Mouse (Mus musculus) hindbrain, embryonic 10.5 days (tissue): Measurements from ENCODE around the gene F13a1. TPM values are rescaled to one million over a fixed set of nuclear protein-coding genes. Genes with fewer than 3 reads are reported as not detected.

Experiments used
- DNase-seq: peaks from one replicate; pipeline ENCODE4 v3.0.0-alpha.2; 2017; ENCODE audit warnings: low spot score
- H3K27ac ChIP-seq: fragments of 300-500 bp; sonication (generic); 2 replicates; pipeline ENCODE4 v1.5.1; 2016; ENCODE audit warnings: mild to moderate bottlenecking, moderate library complexity
- H3K27me3 ChIP-seq: fragments of 300-500 bp; sonication (generic); 2 replicates; pipeline ENCODE4 v1.6.1; 2016; ENCODE audit warnings: mild to moderate bottlenecking; ENCODE audit not compliant: poor library complexity, insufficient read depth, severe bottlenecking
- H3K36me3 ChIP-seq: fragments of 300-500 bp; sonication (generic); 2 replicates; pipeline ENCODE4 v1.6.1; 2016; ENCODE audit warnings: mild to moderate bottlenecking, moderate library complexity
- H3K4me1 ChIP-seq: fragments of 300-500 bp; sonication (generic); replicated peaks from 2 replicates; pipeline ENCODE4 v1.6.1; 2016; ENCODE audit warnings: mild to moderate bottlenecking
- H3K4me3 ChIP-seq: fragments of 300-500 bp; sonication (generic); 2 replicates; pipeline ENCODE4 v1.5.1; 2016; ENCODE audit warnings: mild to moderate bottlenecking, moderate library complexity
- H3K9me3 ChIP-seq: fragments of 300-500 bp; sonication (generic); 2 replicates; pipeline ENCODE4 v1.6.1; 2016; ENCODE audit warnings: mild to moderate bottlenecking, moderate library complexity
- WGBS: fragments of 180-500 bp; shearing (Covaris S2); methylation state at CpG from one replicate; pipeline ENCODE4 v1.1.7; 2016; 5-methylcytosine and 5-hydroxymethylcytosine counted together
- polyA plus RNA-seq: library from polyadenylated mRNA; unstranded; fragments of >200 nt; fragmentation: Nextera tagmentation; extraction: Ambion mirVana; gene quantifications from 2 replicates; pipeline ENCODE4 v1.2.1, GENCODE M21; 2016

Gene F13a1
- 6.7 and 10.9 TPM in 2 replicates for polyA plus RNA-seq

DNA sequence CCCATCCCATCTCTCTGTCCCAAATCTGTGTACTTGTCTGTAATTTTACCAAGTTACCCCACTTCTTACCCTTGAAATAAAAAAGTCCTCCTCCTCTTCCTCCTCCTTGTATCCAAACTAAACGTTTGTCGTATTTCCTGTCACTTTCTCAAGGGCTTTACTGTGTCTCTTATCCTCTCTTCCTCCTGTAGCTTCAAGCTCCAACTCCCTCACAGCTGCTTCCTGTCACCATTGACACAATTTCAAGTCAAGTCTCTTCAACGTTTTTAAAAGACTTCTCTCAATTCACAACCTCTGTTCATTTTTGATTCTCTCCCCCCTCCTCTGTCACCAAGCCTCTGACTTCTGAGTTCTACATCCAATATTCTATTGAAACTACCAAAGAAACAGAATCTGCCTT, at the start of gene F13a1:
TSS of gene F13a1 (minus strand) at position 119 of the 400 bp plus-strand sequence.
- H3K4me1 ChIP-seq, result no peaks in the 10 kb centered on the region
- no peaks in the 10 kb centered on the region for H3K27me3 ChIP-seq
- H3K4me3 ChIP-seq, result no peak within 1 kb of the TSS
- no peak within 1 kb of the TSS for H3K27ac ChIP-seq
- 73% methylated on average over 3 of the region's 3 CpGs for WGBS
- H3K36me3 ChIP-seq, result no peaks in the 10 kb centered on the region
- no peak for DNase-seq
- H3K9me3 ChIP-seq, result no peaks in the 10 kb centered on the region

DNA sequence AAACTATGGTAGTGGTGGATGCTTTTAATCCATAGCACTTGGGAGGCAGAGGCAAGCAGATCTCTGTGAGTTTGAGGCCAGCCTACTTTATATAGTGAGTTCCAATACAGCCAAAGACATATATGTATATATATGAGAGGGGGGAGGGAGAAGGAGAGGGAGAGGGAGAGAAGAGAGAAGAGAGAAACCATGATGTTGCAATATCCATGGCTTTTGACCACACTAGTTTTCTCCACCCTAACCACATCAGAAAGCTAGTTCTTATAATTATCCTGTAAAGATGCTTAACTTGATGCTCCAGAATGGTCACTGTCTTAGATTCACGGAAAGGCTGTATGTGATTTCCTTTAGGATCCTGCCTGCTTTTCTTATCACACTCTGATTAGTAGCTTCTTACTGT, 41.6 kb upstream of the F13a1 start:
- H3K4me1 ChIP-seq, result no peaks in the 10 kb centered on the region
- 89% methylated on average over 1 of the region's 1 CpGs for WGBS
- no peak overlapping the region for H3K27ac ChIP-seq
- H3K27me3 ChIP-seq, result no peaks in the 10 kb centered on the region
- no peaks in the 10 kb centered on the region for H3K9me3 ChIP-seq
- no peak for DNase-seq
- H3K36me3 ChIP-seq, result no peaks in the 10 kb centered on the region
- H3K4me3 ChIP-seq, result no peak overlapping the region

DNA sequence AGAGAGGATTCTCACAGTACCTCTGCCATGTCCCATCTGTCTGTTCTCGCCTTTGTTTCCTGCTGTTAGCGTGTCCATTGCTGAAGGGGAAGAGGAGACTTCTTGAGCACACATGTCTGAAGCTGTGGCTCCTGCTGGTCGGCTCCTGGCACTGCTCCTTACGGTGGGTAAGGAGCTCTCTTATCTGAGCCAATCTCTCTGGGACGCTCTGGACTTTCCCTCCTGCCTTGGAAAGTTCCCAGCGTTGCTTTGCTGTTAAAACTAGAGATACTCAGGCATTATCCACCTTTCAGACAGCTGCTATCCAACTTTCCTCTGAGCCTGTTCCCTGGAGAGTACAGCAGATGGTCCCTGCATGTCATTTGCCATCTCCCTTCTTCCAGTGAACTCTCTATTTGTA, 39.1 kb upstream of the F13a1 start:
- Histone ChIP-seq H3K4me3 (no peak overlapping the region), H3K4me1 (no peaks in the 10 kb centered on the region), H3K27me3 (no peaks in the 10 kb centered on the region), H3K9me3 (no peaks in the 10 kb centered on the region), H3K36me3 (no peaks in the 10 kb centered on the region), H3K27ac (no peak overlapping the region; the same call in 1 of the 2 replicates)
- WGBS, result 69% methylated on average over 6 of the region's 6 CpGs
- DNase-seq, result no peak

DNA sequence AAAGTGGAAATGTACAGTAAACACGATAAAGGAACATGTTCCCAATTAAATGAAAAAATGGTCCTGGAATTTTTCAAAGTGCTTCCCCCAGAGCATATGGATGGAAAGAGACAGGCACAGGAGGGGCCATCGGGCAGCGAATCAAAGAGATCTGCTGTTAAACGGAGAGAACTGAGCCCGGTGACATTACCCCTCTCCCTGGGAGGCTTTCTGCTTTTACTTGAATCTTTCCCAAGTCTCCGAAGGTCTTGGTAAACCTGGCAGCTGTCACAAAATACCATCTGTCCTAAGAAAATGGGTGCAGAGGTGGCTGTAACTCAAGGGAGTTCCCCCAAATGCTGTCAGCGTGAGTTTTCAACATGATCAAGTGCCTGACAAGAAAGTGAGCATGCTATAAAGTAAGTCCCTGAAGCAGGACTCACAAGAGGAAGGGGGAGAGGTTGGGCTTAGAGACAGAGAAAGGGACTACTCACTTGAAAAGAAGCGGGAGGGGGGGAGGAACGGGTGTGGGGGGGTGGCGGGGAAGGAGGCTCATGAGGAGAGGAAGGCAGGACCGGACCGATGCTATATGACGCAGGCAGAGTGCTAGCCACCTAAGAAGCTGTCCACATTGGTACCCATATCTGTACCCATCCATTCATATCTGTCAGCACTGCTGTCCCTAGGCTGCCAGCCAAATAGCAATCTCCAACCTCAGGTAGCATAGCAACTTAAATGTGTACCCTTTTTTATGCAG, 31.6 kb upstream of the F13a1 start:
- no peak overlapping the region for H3K4me3 ChIP-seq
- DNase-seq, result no peak
- no peaks in the 10 kb centered on the region for H3K27me3 ChIP-seq
- no peaks in the 10 kb centered on the region for H3K36me3 ChIP-seq
- no peak overlapping the region for H3K27ac ChIP-seq
- no peaks in the 10 kb centered on the region for H3K4me1 ChIP-seq
- no peaks in the 10 kb centered on the region for H3K9me3 ChIP-seq
- 56% methylated on average over 13 of the region's 13 CpGs for WGBS

DNA sequence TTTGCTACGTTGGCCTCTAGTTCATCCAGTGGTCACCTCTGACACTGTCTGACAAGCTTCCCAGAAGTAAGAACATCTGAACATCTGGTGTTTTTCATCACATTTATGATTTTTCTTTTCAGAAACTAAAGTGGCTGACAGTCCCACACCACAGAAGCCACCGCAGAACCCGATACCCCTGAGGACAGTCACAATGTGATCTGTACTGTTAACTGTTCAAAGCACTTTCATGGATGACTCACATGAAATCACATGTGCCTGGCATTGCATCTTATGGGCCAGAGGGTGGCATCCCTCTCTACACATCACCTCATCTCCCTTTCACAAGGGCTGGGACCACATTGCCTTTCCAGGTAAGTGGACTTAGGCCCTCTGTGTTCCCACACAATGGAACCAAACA, 21.3 kb upstream of the F13a1 start:
- H3K27me3 ChIP-seq, result no peaks in the 10 kb centered on the region
- no peak for DNase-seq
- H3K9me3 ChIP-seq, result no peaks in the 10 kb centered on the region
- no peak overlapping the region for H3K27ac ChIP-seq
- 84% methylated on average over 3 of the region's 3 CpGs for WGBS
- H3K4me1 ChIP-seq, result no peaks in the 10 kb centered on the region
- H3K4me3 ChIP-seq, result no peak overlapping the region
- H3K36me3 ChIP-seq, result no peaks in the 10 kb centered on the region

DNA sequence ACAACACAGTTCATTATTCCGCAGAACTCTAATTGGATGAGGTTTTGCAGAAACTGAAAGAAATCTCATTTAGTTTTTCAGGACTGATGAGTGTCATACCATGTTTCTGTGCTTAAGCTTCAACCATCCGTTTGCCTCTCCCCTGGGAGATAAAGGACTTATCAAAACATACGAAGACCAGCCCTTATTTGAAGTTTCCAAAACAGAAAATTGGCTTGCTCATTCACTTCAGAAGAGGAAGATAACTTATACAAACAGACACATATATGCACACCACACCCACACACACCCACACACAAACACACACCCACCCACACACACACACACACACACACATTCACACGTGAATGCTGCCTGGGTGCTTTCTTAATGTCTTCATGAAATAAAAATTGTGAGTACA, 20.8 kb upstream of the F13a1 start:
- no peaks in the 10 kb centered on the region for H3K9me3 ChIP-seq
- H3K27me3 ChIP-seq, result no peaks in the 10 kb centered on the region
- no peak overlapping the region for H3K4me3 ChIP-seq
- H3K27ac ChIP-seq, result no peak overlapping the region
- H3K36me3 ChIP-seq, result no peaks in the 10 kb centered on the region
- no peaks in the 10 kb centered on the region for H3K4me1 ChIP-seq
- WGBS, result 76% methylated on average over 4 of the region's 4 CpGs
- DNase-seq, result no peak

DNA sequence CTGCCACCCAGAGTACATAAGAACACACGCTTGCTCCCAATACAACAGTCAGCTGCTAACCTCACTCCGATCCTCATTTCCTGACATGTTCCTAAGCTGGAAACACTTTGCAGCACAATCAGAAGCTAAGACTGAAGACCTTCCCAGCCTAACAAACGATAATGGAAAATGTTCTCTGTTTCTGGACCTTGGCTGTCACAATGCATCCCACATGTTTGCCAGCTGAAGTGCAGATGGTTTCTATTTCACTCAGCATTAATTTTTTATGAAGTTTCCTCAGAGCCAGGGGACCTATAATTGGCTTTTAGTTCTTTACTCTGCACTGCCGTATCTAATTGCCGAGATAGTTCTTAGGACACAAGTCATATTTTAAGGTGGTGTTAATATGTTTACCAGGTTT, 10.8 kb upstream of the F13a1 start:
- Histone ChIP-seq H3K4me3 (no peak overlapping the region), H3K27ac (no peak overlapping the region), H3K9me3 (no peaks in the 10 kb centered on the region), H3K4me1 (no peaks in the 10 kb centered on the region), H3K36me3 (no peaks in the 10 kb centered on the region), H3K27me3 (no peaks in the 10 kb centered on the region)
- 72% methylated on average over 5 of the region's 5 CpGs for WGBS
- no peak for DNase-seq

DNA sequence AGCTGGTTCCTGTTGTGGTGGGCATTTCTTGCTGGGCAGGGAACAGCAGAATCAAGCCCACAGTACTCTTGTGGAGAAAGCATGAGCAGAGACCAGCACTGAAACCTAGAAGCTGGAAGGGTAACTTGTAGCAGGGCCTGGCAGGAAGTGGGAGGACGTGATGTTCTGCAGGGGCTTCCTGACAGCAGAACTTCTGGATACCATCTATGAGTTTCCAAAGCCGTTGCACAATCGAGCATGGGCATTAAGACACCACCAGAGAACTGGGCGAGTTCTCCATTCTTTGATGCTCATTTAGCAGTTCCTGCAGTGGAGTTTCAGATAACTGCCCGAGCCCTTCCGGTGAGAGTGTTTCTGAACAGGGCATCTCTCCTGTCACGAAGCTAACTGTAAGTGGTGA, 6.6 kb upstream of the F13a1 start:
- Histone ChIP-seq H3K4me1 (no peaks in the 10 kb centered on the region), H3K9me3 (no peaks in the 10 kb centered on the region), H3K4me3 (no peak overlapping the region), H3K36me3 (no peaks in the 10 kb centered on the region), H3K27me3 (no peaks in the 10 kb centered on the region), H3K27ac (no peak overlapping the region)
- whole genome bisulfite sequencing, result 94% methylated on average over 7 of the region's 7 CpGs
- DNase-seq, result no peak

DNA sequence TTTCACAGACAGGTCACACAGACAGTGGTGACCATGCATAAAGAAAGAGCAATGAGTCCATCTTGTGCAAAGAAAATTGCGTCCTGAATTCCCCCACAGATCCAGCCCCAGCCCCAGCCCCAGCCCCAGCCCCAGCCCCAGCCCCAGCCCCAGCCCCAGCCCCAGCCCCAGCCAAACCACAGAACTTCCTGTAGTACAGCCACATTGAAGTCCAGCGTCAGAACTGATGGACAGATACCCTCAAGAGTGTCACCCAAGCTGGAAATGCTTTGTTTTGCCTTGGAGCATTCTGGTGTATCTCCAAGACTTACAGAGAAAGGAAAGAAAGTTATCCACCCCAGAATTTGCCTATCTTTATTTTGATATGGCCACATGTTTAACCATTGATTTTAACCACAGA, 413 bp downstream of the F13a1 start:
- no peaks in the 10 kb centered on the region for H3K36me3 ChIP-seq
- H3K9me3 ChIP-seq, result no peaks in the 10 kb centered on the region
- no peak overlapping the region for H3K27ac ChIP-seq
- H3K4me1 ChIP-seq, result no peaks in the 10 kb centered on the region
- WGBS, result 78% methylated on average over 2 of the region's 2 CpGs
- H3K4me3 ChIP-seq, result no peak overlapping the region
- no peaks in the 10 kb centered on the region for H3K27me3 ChIP-seq
- no peak for DNase-seq

DNA sequence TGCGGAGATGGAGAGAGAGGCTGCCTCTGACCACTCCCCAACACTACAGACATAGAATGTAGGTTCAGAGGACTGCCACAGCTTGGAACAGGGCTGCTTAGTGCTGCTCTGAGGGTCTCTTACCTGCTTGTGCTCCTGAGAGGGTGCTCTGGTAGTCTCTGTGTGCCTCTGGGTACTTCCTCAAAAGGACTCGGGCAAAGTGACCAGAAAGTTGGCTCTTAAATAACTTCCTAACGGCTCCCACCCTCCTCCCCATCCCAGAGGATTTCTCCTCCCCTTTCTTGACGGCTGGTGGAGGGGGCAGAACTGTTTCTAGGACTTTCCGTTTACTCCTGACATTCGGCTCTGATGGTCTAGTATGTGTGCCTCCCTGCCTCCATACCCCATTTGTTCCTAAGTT, 1.0 kb downstream of the F13a1 start:
- no peak for DNase-seq
- 83% methylated on average over 6 of the region's 6 CpGs for WGBS
- Histone ChIP-seq H3K4me3 (no peak overlapping the region), H3K9me3 (no peaks in the 10 kb centered on the region), H3K27ac (no peak overlapping the region), H3K36me3 (no peaks in the 10 kb centered on the region), H3K4me1 (no peaks in the 10 kb centered on the region), H3K27me3 (no peaks in the 10 kb centered on the region)

DNA sequence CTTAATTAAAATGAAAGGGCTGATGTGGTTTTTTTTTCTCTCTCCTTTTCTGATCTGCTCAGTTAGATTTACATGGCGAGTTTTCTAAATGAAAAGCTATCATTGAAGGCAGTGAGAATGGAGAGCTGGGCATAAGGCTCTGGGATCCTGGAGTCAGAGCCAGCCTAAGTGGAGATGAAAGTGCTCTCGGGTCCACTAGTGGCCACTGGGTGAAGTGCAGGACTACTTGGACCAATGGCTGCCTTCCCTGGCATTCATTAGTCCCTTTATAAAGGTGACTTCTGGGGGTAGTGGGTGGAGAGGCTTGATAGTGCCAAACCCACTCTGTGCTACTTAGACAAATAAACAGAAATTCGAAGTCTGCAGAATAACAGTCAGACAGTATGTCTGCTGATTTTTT, 5.0 kb downstream of the F13a1 start:
- H3K36me3 ChIP-seq, result no peaks in the 10 kb centered on the region
- DNase-seq, result peak; percentile 10
- 80% methylated on average over 3 of the region's 3 CpGs for WGBS
- H3K9me3 ChIP-seq, result no peaks in the 10 kb centered on the region
- no peak overlapping the region for H3K27ac ChIP-seq
- no peak overlapping the region for H3K4me3 ChIP-seq
- no peaks in the 10 kb centered on the region for H3K27me3 ChIP-seq
- no peaks in the 10 kb centered on the region for H3K4me1 ChIP-seq

DNA sequence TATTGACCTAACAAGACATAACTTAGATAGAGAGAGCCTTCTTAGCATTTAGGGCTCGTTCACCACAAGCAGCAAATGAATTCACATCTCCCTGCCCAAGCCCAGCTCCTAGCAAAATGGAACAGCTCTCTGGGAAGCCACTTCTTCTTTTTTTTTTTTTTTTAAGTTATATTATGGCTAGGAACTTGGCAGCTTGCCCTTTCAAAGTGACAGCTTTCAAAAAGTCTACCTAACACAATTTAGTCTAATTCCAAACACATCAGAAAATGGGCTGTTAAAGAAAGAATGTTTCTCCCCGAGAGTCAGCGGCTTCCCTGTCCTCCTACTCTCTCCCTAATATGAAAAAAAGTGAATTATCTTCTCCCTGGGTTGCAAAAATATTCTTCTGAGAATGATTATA, 15.3 kb downstream of the F13a1 start:
- 78% methylated on average over 3 of the region's 3 CpGs for WGBS
- Histone ChIP-seq H3K27me3 (no peaks in the 10 kb centered on the region), H3K27ac (no peak overlapping the region), H3K9me3 (no peaks in the 10 kb centered on the region), H3K36me3 (no peaks in the 10 kb centered on the region), H3K4me3 (no peak overlapping the region), H3K4me1 (no peaks in the 10 kb centered on the region)
- DNase-seq, result no peak

DNA sequence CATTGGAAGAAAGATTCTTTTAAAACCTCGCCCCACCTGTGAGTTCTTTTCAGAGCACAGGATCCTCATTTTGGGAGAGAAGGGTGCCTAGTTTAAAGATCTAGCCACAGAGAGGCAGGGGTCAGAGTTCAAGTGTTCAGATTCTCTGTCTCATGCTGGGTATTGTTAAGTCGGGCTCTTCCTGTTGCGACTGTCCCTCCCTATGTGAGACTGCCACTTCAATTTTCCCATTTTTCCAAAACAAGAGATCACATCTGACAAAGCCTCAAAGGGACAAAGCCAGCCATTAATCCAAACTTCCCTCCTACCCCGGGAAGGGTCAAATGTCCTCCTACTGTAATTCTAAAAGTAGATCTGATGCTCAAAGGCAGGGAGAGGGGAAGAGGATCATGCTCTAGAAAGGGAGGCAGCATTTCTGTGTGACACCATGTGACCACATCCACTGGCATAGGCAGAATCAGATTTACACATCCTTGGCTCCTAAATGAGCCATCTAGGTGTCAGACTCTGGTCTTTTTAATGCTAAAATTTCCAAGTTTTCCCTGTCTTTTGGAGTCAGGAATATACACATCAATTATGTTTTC, 24.0 kb downstream of the F13a1 start:
- DNase-seq, result no peak
- no peaks in the 10 kb centered on the region for H3K27me3 ChIP-seq
- no peak overlapping the region for H3K4me3 ChIP-seq
- H3K4me1 ChIP-seq, result 0 out of 2 replicates have a peak, but pooled peaks cover 5% of the 10 kb centered on the region
- H3K9me3 ChIP-seq, result no peaks in the 10 kb centered on the region
- no peaks in the 10 kb centered on the region for H3K36me3 ChIP-seq
- H3K27ac ChIP-seq, result no peak overlapping the region
- 32% methylated on average over 4 of the region's 4 CpGs for WGBS
